Mouse (Mus musculus): ENCODE measurements at regions not wholly inside any gene's neighbourhood (a gene's known extent, or its start where the extent isn't known, plus 50 kb on each side); places are given as distances from the start of the nearest gene placed in this dataset.

DNA sequence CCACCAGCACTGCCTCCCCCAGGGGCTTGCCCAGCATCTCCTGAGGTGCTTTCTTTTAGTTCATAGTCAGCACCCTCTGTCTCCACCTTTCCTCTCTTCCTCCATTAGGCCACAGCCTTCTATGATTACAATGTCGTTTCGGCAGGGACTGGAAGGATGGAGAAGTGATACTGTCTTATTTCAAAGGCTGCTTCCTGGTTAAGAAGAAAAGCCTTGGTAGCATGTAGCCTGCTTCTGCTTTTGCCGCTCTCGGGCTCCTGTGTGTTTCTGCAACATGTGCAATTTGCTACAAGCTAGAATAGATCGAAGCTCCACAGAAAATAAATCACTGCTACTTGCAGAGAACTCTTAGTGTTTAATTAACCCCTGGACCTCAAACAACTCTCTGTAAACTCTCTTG is 427.2 kb upstream of the Npsr1 start:
- Histone ChIP-seq H3K4me1 (ENCODE audit: control insufficient read depth in 2 of 2, insufficient read depth in 2 of 2, low read length in 2 of 2, poor library complexity in 1 of 2) (no peaks in the 10 kb centered on the region), H3K27ac (ENCODE audit: insufficient read depth, low read depth, low read length, poor library complexity, severe bottlenecking) (no peak overlapping the region), H3K36me3 (ENCODE audit: control insufficient read depth, insufficient read depth, low read length, poor library complexity, severe bottlenecking) (no peaks in the 10 kb centered on the region), H3K9ac (ENCODE audit: insufficient read depth, low read depth, low read length, poor library complexity, severe bottlenecking) (no peak overlapping the region), H3K9me3 (ENCODE audit: control insufficient read depth, insufficient read depth, low read depth, low read length) (no peaks in the 10 kb centered on the region), H3K4me3 (ENCODE audit: insufficient read depth in 1 of 2, low read depth in 1 of 2, low read length in 2 of 2, poor library complexity in 1 of 2, severe bottlenecking in 1 of 2) (no peak overlapping the region)
- DNase-seq (ENCODE audit: low read depth, low spot score) = no peak
- TF ChIP-seq CHD2 (IDR thresholded peaks at IDR 0.05; ENCODE audit: low read depth, low read length) (no peak), ZNF384 (IDR thresholded peaks at IDR 0.05; ENCODE audit: low read depth, low read length) (no peak), MAFK (IDR thresholded peaks at IDR 0.05; ENCODE audit: insufficient read depth, low read depth, low read length) (no peak), ZC3H11A (IDR thresholded peaks at IDR 0.05; ENCODE audit: borderline replicate concordance, low read depth, low read length) (no peak), HCFC1 (IDR thresholded peaks at IDR 0.05; ENCODE audit: borderline replicate concordance, insufficient read depth, low read length) (no peak)
- in situ Hi-C loops (cut with MboI; ENCODE audit: low sequenced_read_pairs in 2 of 2, unreplicated experiment in 2 of 2) = no loop called here

DNA sequence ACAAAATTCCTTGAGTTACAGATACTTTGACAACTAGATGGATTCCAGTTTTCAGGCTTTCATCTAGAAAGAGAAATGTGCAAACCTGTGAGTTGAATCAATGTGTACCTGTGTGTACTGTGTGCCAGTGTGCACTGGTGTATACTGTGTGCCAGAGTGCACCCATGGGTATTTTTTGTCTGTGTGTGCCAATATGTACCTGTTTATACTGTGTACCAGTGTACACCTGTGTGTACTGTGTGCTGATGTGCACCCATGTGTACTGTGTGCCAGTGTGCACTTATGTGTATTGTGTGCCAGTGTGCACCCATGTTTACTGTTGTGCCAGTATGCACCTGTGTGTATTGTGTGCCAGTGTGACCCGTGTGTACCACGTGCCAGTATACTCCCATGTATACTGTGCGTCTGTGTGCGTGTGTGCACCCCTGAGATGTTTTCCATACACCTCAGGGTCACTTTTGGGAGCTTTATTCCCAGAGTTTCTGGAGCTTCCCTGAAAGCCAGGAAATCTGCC is 424.4 kb upstream of the Npsr1 start:
- in situ Hi-C loops (cut with MboI; ENCODE audit: low sequenced_read_pairs in 2 of 2, unreplicated experiment in 2 of 2) = no loop called here
- H3K4me1 ChIP-seq (ENCODE audit: control insufficient read depth in 2 of 2, insufficient read depth in 2 of 2, low read length in 2 of 2, poor library complexity in 1 of 2) = no peaks in the 10 kb centered on the region

DNA sequence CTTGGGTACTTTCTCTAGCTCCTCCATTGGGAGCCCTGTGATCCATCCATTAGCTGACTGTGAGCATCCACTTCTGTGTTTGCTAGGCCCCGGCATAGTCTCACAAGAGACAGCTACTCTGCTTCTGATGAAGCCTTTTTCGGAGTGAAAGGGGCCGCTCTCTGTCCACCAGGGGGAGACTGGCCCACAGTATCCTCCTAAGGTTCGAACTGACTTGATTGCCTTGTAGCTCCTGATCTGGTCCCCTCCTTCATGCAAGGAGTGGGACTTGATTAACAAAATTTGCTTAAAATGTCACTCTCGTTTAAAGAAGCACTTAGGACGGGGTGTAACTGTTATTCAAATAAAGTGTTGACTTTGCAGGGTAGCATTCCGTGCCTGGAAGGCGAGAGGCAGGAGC is 423.0 kb upstream of the Npsr1 start:
- no peak for TF ChIP-seq HCFC1 (IDR thresholded peaks at IDR 0.05; ENCODE audit: borderline replicate concordance, insufficient read depth, low read length)
- TF ChIP-seq ZNF384 (IDR thresholded peaks at IDR 0.05; ENCODE audit: low read depth, low read length) = no peak
- no peak for TF ChIP-seq MAFK (IDR thresholded peaks at IDR 0.05; ENCODE audit: insufficient read depth, low read depth, low read length)
- TF ChIP-seq ZC3H11A (IDR thresholded peaks at IDR 0.05; ENCODE audit: borderline replicate concordance, low read depth, low read length) = no peak
- TF ChIP-seq CHD2 (IDR thresholded peaks at IDR 0.05; ENCODE audit: low read depth, low read length) = no peak
- in situ Hi-C loops (cut with MboI; ENCODE audit: low sequenced_read_pairs in 2 of 2, unreplicated experiment in 2 of 2) = no loop called here
- Histone ChIP-seq H3K36me3 (ENCODE audit: control insufficient read depth, insufficient read depth, low read length, poor library complexity, severe bottlenecking) (no peaks in the 10 kb centered on the region), H3K4me3 (ENCODE audit: insufficient read depth in 1 of 2, low read depth in 1 of 2, low read length in 2 of 2, poor library complexity in 1 of 2, severe bottlenecking in 1 of 2) (no peak overlapping the region), H3K4me1 (ENCODE audit: control insufficient read depth in 2 of 2, insufficient read depth in 2 of 2, low read length in 2 of 2, poor library complexity in 1 of 2) (no peaks in the 10 kb centered on the region), H3K9ac (ENCODE audit: insufficient read depth, low read depth, low read length, poor library complexity, severe bottlenecking) (no peak overlapping the region), H3K9me3 (ENCODE audit: control insufficient read depth, insufficient read depth, low read depth, low read length) (no peaks in the 10 kb centered on the region), H3K27ac (ENCODE audit: insufficient read depth, low read depth, low read length, poor library complexity, severe bottlenecking) (no peak overlapping the region)
- peak; percentile 15 for DNase-seq (ENCODE audit: low read depth, low spot score)

More for the DNA sequence above, 424.4 kb upstream of the Npsr1 start:
- Histone ChIP-seq H3K4me3 (ENCODE audit: insufficient read depth in 1 of 2, low read depth in 1 of 2, low read length in 2 of 2, poor library complexity in 1 of 2, severe bottlenecking in 1 of 2) (no peak overlapping the region), H3K9me3 (ENCODE audit: control insufficient read depth, insufficient read depth, low read depth, low read length) (no peaks in the 10 kb centered on the region), H3K9ac (ENCODE audit: insufficient read depth, low read depth, low read length, poor library complexity, severe bottlenecking) (no peak overlapping the region), H3K36me3 (ENCODE audit: control insufficient read depth, insufficient read depth, low read length, poor library complexity, severe bottlenecking) (no peaks in the 10 kb centered on the region), H3K27ac (ENCODE audit: insufficient read depth, low read depth, low read length, poor library complexity, severe bottlenecking) (no peak overlapping the region)
- TF ChIP-seq ZC3H11A (IDR thresholded peaks at IDR 0.05; ENCODE audit: borderline replicate concordance, low read depth, low read length) (no peak), HCFC1 (IDR thresholded peaks at IDR 0.05; ENCODE audit: borderline replicate concordance, insufficient read depth, low read length) (no peak), MAFK (IDR thresholded peaks at IDR 0.05; ENCODE audit: insufficient read depth, low read depth, low read length) (no peak), ZNF384 (IDR thresholded peaks at IDR 0.05; ENCODE audit: low read depth, low read length) (no peak), CHD2 (IDR thresholded peaks at IDR 0.05; ENCODE audit: low read depth, low read length) (no peak)
- DNase-seq (ENCODE audit: low read depth, low spot score) = no peak

DNA sequence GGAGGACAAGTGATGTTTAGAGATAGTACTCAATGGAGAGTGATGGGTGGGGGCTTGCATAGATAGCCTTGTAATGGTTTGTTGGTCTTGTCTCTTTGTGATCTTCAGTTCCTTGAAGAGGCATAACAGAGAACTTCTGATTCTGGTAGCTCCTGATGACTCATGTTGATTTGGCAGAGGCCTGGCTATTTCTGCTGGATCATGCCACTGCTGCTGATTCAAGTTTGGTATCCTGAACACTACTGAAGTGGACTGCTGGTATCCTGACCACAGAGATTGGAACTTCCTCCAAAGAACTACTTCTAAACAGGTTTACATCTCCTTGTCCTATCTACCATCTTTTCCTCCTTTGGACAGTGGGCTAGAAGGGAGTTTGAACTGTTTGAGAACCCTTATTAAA is 408.3 kb upstream of the Npsr1 start:
- in situ Hi-C loops (cut with MboI; ENCODE audit: low sequenced_read_pairs in 2 of 2, unreplicated experiment in 2 of 2) = no loop called here
- TF ChIP-seq CHD2 (IDR thresholded peaks at IDR 0.05; ENCODE audit: low read depth, low read length) (no peak), MAFK (IDR thresholded peaks at IDR 0.05; ENCODE audit: insufficient read depth, low read depth, low read length) (no peak), ZNF384 (IDR thresholded peaks at IDR 0.05; ENCODE audit: low read depth, low read length) (no peak), HCFC1 (IDR thresholded peaks at IDR 0.05; ENCODE audit: borderline replicate concordance, insufficient read depth, low read length) (no peak), ZC3H11A (IDR thresholded peaks at IDR 0.05; ENCODE audit: borderline replicate concordance, low read depth, low read length) (no peak)
- Histone ChIP-seq H3K9me3 (ENCODE audit: control insufficient read depth, insufficient read depth, low read depth, low read length) (no peaks in the 10 kb centered on the region; the same call in 1 of the 2 replicates), H3K4me1 (ENCODE audit: control insufficient read depth in 2 of 2, insufficient read depth in 2 of 2, low read length in 2 of 2, poor library complexity in 1 of 2) (no peaks in the 10 kb centered on the region), H3K9ac (ENCODE audit: insufficient read depth, low read depth, low read length, poor library complexity, severe bottlenecking) (no peak overlapping the region), H3K27ac (ENCODE audit: insufficient read depth, low read depth, low read length, poor library complexity, severe bottlenecking) (no peak overlapping the region), H3K4me3 (ENCODE audit: insufficient read depth in 1 of 2, low read depth in 1 of 2, low read length in 2 of 2, poor library complexity in 1 of 2, severe bottlenecking in 1 of 2) (no peak overlapping the region), H3K36me3 (ENCODE audit: control insufficient read depth, insufficient read depth, low read length, poor library complexity, severe bottlenecking) (no peaks in the 10 kb centered on the region)
- DNase-seq (ENCODE audit: low read depth, low spot score) = no peak
